Mouse (Mus musculus): ENCODE data around the gene Nr4a2. TPM values are rescaled to one million over a fixed set of nuclear protein-coding genes. Genes with fewer than 3 reads are reported as not detected.

Nr4a2 gene
- total and polyA plus RNA-seq, 3 experiments, result 0.82 to 2.3 (median 1.8) TPM

DNA sequence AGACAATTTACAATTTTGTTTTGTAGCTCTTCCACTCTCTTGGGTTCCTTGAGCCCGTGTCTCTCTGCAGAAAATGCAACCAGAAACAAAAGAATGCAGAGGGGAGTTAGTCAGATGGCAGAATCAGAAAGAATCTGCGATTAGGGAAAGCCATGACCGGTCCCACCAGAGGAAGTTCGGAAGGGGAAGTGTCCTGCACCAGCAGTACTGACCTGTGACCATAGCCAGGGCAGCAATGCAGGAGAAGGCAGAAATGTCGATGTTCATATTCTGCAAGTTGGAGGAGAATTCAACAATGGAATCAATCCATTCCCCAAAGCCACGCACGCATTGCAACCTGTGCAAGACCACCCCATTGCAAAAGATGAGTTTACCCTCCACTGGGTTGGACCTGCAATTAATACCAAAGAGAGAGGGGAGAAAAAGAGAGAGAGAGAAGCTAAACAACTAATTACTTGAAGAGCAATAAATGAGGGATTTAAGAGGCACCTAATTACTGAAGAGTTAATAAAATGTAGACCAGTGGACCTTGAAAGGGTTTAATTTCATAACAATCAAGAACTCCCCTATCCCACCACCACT lies 15.4 kb downstream of the Nr4a2 start:
- Histone ChIP-seq H3K79me2 (replicated peaks; ENCODE audit: control insufficient read depth, extremely low read depth, insufficient read depth, poor library complexity, severe bottlenecking) (no peaks in the 10 kb centered on the region), H3K27me3 (replicated peaks) (no peaks in the 10 kb centered on the region), H3K4me1 (ENCODE audit: control insufficient read depth in 1 of 2, insufficient read depth in 2 of 2) (no peaks in the 10 kb centered on the region), H3K9me3 (replicated peaks; ENCODE audit: low read length) (peaks cover 10% of the 10 kb centered on the region), H3K4me2 (ENCODE audit: insufficient read depth, low read depth, poor library complexity, severe bottlenecking) (no peak overlapping the region), H3K27ac (ENCODE audit: insufficient read depth, low read depth) (no peak overlapping the region), H3K36me3 (replicated peaks in 1 of 2; ENCODE audit: control insufficient read depth in 1 of 2, insufficient read depth in 1 of 2, low read length in 1 of 2) (peaks cover 9 to 17% of the 10 kb centered on the region in 2 experiments), H3K9ac (ENCODE audit: insufficient read depth, low read depth) (no peak overlapping the region), H3K4me3 (replicated peaks in 1 of 3; ENCODE audit: low read depth in 2 of 3, low read length in 2 of 3, poor library complexity in 1 of 3) (no peak overlapping the region)
- TF ChIP-seq NELFE (IDR thresholded peaks at IDR 0.05; ENCODE audit: low read depth, low read length) (no peak), SIN3A (IDR thresholded peaks at IDR 0.05; ENCODE audit: low read length) (no peak), POLR2AphosphoS2 (IDR thresholded peaks at IDR 0.05; ENCODE audit: low read depth, low read length) (no peak), JUND (conservative IDR thresholded peaks at IDR 0.05; ENCODE audit: low read depth, low read length) (no peak), JUN (IDR thresholded peaks at IDR 0.05; ENCODE audit: insufficient read depth, low read depth, low read length) (no peak), KAT2A (IDR thresholded peaks at IDR 0.05; ENCODE audit: insufficient replicate concordance, low read length) (no peak), POLR2A (IDR thresholded peaks at IDR 0.05; ENCODE audit: low read depth, low read length) (no peak), CHD1 (IDR thresholded peaks at IDR 0.05; ENCODE audit: low read depth, low read length) (no peak), GABPA (IDR thresholded peaks at IDR 0.05; ENCODE audit: insufficient replicate concordance, low read depth, low read length) (no peak), BHLHE40 (IDR thresholded peaks at IDR 0.05; ENCODE audit: low read depth, low read length) (no peak), TBP (conservative IDR thresholded peaks at IDR 0.05; ENCODE audit: low read depth, low read length) (no peak), MAZ (IDR thresholded peaks at IDR 0.05; ENCODE audit: low read depth, low read length) (no peak), MAX (IDR thresholded peaks at IDR 0.05; ENCODE audit: low read length) (no peak), CHD2 (IDR thresholded peaks at IDR 0.05; ENCODE audit: low read length) (no peak), HCFC1 (IDR thresholded peaks at IDR 0.05; ENCODE audit: low read depth, low read length) (no peak), RAD21 (IDR thresholded peaks at IDR 0.05; ENCODE audit: low read depth, low read length) (no peak), CTCF (conservative IDR thresholded peaks at IDR 0.05 in 1 of 2, IDR thresholded peaks at IDR 0.05 in 1 of 2; ENCODE audit: low read depth in 2 of 2, low read length in 2 of 2) (no peak), USF1 (IDR thresholded peaks at IDR 0.05; ENCODE audit: low read depth, low read length) (no peak), NRF1 (IDR thresholded peaks at IDR 0.05; ENCODE audit: low read depth, low read length) (no peak)
- in situ Hi-C loops (cut with MboI; ENCODE audit: low pct_ligation_motif_present, low pct_unique_long_range_greater_than_20kb, low sequenced_read_pairs), result loop anchor here (25.0 kb wide), 1 partner anchor 254 kb away; no protein-coding TSS in a partner anchor
- dilution Hi-C loops (cut with MboI; ENCODE audit: extremely low pct_ligation_motif_present, extremely low pct_unique_long_range_greater_than_20kb, low sequenced_read_pairs), result no loop called here
- no peak for DNase-seq (ENCODE audit: extremely low read depth)

DNA sequence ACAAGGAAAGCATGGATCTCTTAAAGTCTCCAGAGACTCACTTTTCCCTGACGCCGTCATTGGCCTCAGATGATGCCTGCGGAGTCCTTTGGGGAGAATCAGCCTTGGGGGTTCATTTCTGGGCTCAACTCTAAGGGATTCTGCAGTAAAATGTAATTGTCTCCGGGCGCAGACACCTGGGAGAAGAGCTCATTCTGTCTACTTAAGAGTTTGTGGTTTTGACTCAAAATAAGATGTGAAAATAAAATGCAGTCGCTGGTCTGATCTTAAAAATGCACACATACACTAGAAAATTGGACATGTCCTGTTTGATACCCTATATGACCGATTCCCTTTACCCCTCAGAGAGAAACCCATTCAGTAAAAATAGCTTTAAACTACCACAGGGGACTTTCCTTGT lies 18.4 kb downstream of the Nr4a2 start:
- Histone ChIP-seq H3K79me2 (replicated peaks; ENCODE audit: control insufficient read depth, extremely low read depth, insufficient read depth, poor library complexity, severe bottlenecking) (no peaks in the 10 kb centered on the region), H3K4me2 (ENCODE audit: insufficient read depth, low read depth, poor library complexity, severe bottlenecking) (no peak overlapping the region), H3K4me1 (ENCODE audit: control insufficient read depth in 1 of 2, insufficient read depth in 2 of 2) (no peaks in the 10 kb centered on the region), H3K36me3 (replicated peaks in 1 of 2; ENCODE audit: control insufficient read depth in 1 of 2, insufficient read depth in 1 of 2, low read length in 1 of 2) (peaks cover 0 to 4% of the 10 kb centered on the region in 2 experiments), H3K9me3 (replicated peaks; ENCODE audit: low read length) (peaks cover 5% of the 10 kb centered on the region), H3K27ac (ENCODE audit: insufficient read depth, low read depth) (no peak overlapping the region), H3K27me3 (replicated peaks) (no peaks in the 10 kb centered on the region), H3K9ac (ENCODE audit: insufficient read depth, low read depth) (no peak overlapping the region), H3K4me3 (replicated peaks in 1 of 3; ENCODE audit: low read depth in 2 of 3, low read length in 2 of 3, poor library complexity in 1 of 3) (no peak overlapping the region)
- dilution Hi-C loops (cut with MboI; ENCODE audit: extremely low pct_ligation_motif_present, extremely low pct_unique_long_range_greater_than_20kb, low sequenced_read_pairs), result no loop called here
- in situ Hi-C loops (cut with MboI; ENCODE audit: low pct_ligation_motif_present, low pct_unique_long_range_greater_than_20kb, low sequenced_read_pairs), result loop anchor here (25.0 kb wide), 1 partner anchor 257 kb away; no protein-coding TSS in a partner anchor
- DNase-seq (ENCODE audit: extremely low read depth), result no peak
- no peak for TF ChIP-seq ZC3H11A (IDR thresholded peaks at IDR 0.05; ENCODE audit: low read depth, low read length)
- TF ChIP-seq ZMIZ1 (IDR thresholded peaks at IDR 0.05; ENCODE audit: low read depth, low read length), result no peak
- no peak for TF ChIP-seq MAX (IDR thresholded peaks at IDR 0.05; ENCODE audit: low read length)
- TF ChIP-seq JUN (IDR thresholded peaks at IDR 0.05; ENCODE audit: insufficient read depth, low read depth, low read length), result no peak

Measured in CH12.LX (cell line).